Mouse (Mus musculus): ENCODE measurements around the gene Tmem72.

DNA sequence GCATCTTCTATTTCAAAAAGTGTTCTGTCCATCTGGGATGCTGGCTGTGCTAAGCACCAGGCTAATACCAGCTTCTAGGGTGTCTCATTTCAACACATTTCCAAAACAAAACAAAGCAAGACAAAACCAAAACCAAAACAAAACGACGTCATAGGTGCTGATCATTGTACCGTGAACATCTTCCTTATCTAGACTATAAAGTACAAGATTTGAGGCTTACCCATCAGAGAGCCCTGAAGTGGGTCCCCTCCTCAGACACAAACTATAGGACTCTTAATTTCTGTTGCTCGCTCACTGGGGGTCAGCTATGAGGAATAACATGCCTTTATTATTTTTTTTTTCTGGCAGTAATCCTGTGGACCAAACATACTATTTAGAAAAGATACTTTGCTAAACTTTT is 23.1 kb downstream of the Tmem72 start:
- TF ChIP-seq CTCF (IDR thresholded peaks at IDR 0.05; ENCODE audit: control insufficient read depth, insufficient read depth, insufficient replicate concordance, low read depth, low read length) (no peak), POLR2A (IDR thresholded peaks at IDR 0.05; ENCODE audit: control insufficient read depth, low read depth, low read length) (no peak)
